Mouse (Mus musculus): Measurements from ENCODE around the gene Ncf1. TPM values are rescaled to one million over a fixed set of nuclear protein-coding genes. Genes with fewer than 3 reads are reported as not detected.

The Ncf1 gene
- polyA plus RNA-seq, 1 experiment from 2014 or later: 2.1 TPM

DNA sequence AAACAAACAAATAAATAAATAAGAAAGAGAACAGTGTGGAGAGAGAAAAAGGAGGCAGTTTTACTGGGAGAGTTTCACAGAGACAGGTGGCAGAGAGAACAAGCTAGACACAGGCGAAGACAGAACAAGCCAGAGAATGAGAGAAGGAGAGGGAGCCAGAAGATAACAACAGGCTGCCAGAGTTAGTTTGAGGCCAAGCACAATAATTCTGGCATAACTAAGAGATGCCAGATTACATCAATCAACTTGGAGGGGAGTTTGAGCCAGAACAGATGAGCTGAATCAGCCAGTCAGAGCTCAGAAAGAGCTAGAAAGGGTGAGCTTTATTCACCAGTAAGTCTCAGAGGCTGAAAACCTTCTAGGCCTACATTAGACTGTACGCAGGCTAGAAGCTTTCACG is 21.2 kb upstream of the Ncf1 start:
- Histone ChIP-seq H3K4me2 (replicated peaks; ENCODE audit: low read depth) (no peak overlapping the region), H3K36me3 (ENCODE audit: control insufficient read depth, insufficient read depth) (peaks cover 97% of the 10 kb centered on the region), H3K4me1 (replicated peaks; ENCODE audit: control insufficient read depth, insufficient read depth, low read length) (no peaks in the 10 kb centered on the region), H3K4me3 (ENCODE audit: low read depth, low read length) (no peak overlapping the region), H3K9me3 (ENCODE audit: control insufficient read depth) (no peaks in the 10 kb centered on the region), H3K27me3 (replicated peaks; ENCODE audit: control insufficient read depth, insufficient read depth, low read length) (no peaks in the 10 kb centered on the region), H3K27ac (ENCODE audit: low read depth, low read length) (no peak overlapping the region), H3K9ac (ENCODE audit: low read depth, low read length) (no peak overlapping the region)
- ATAC-seq: no peak
- WGBS: 87% methylated on average over 3 of the region's 3 CpGs
- no peak for TF ChIP-seq CTCF (IDR thresholded peaks at IDR 0.05; ENCODE audit: low read depth)

DNA sequence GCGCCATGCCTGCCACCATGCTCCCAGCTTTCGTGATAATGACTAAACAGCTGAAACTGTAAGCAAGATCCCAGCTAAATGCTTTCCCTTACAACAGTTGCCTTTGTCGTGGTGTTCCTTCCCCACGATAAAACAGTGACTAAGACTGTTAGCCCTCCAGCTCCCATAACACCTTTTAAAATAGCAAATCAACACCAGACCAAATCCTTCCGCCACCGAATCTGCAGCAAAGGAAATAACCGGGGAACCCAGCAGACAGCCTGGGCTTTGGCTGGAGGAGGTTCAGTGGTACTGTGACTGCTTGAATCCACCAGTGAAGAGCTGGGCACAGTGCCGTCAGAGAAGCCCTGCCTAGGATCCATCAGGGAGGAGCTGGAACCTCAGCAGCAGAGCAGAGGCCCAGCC is 19.8 kb upstream of the Ncf1 start:
- WGBS: 91% methylated on average over 8 of the region's 8 CpGs
- ATAC-seq: no peak

DNA sequence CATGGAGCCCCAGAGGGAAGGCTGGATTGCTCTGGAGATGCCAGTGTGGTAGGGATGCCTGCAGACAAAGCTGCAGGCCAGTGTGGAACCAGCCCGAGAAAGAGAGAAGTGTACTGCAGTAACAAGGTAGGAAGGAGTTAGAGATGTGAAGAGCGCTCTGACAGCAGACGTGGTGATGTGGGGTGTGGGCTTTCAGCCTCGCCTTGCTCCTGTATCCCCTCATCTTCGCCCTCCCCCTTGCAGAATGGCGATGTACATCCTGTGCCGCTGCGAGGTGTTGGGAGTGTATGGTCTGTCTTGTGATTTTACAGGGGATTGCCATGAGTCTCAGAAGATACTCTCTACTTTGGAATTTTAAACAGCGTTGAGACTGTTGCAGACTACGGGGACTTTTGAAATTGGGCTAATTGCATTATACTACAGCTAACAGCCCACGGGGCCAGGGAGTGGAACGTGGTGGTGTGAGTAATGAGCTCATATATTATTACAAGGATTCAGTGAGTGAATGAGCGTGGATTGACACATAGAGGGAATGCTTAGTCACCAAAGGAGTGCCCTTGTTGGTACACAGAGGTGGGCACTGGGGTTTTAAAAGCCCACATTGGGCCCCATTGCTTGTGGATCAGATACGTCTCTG is 19.3 kb upstream of the Ncf1 start:
- Histone ChIP-seq H3K4me3 (ENCODE audit: low read depth, low read length) (no peak overlapping the region), H3K27me3 (replicated peaks; ENCODE audit: control insufficient read depth, insufficient read depth, low read length) (no peaks in the 10 kb centered on the region), H3K4me2 (replicated peaks; ENCODE audit: low read depth) (no peak overlapping the region), H3K36me3 (ENCODE audit: control insufficient read depth, insufficient read depth) (peaks cover 98% of the 10 kb centered on the region), H3K4me1 (replicated peaks; ENCODE audit: control insufficient read depth, insufficient read depth, low read length) (no peaks in the 10 kb centered on the region), H3K27ac (ENCODE audit: low read depth, low read length) (peak overlapping the region; percentile 31; the same call in 1 of the 2 replicates), H3K9ac (ENCODE audit: low read depth, low read length) (no peak overlapping the region), H3K9me3 (ENCODE audit: control insufficient read depth) (no peaks in the 10 kb centered on the region)
- TF ChIP-seq CTCF (IDR thresholded peaks at IDR 0.05; ENCODE audit: low read depth): no peak
- no peak for ATAC-seq
- 93% methylated on average over 14 of the region's 14 CpGs for WGBS

More for the DNA sequence above, 19.8 kb upstream of the Ncf1 start:
- peaks cover 97% of the 10 kb centered on the region for H3K36me3 ChIP-seq (ENCODE audit: control insufficient read depth, insufficient read depth)
- no peaks in the 10 kb centered on the region for H3K27me3 ChIP-seq (replicated peaks; ENCODE audit: control insufficient read depth, insufficient read depth, low read length)
- H3K4me1 ChIP-seq (replicated peaks; ENCODE audit: control insufficient read depth, insufficient read depth, low read length): no peaks in the 10 kb centered on the region
- H3K9ac ChIP-seq (ENCODE audit: low read depth, low read length): no peak overlapping the region
- H3K4me2 ChIP-seq (replicated peaks; ENCODE audit: low read depth): no peak overlapping the region
- no peak overlapping the region for H3K4me3 ChIP-seq (ENCODE audit: low read depth, low read length)
- peak overlapping the region; percentile 31; the same call in 1 of the 2 replicates for H3K27ac ChIP-seq (ENCODE audit: low read depth, low read length)
- H3K9me3 ChIP-seq (ENCODE audit: control insufficient read depth): no peaks in the 10 kb centered on the region
- no peak for TF ChIP-seq CTCF (IDR thresholded peaks at IDR 0.05; ENCODE audit: low read depth)

DNA sequence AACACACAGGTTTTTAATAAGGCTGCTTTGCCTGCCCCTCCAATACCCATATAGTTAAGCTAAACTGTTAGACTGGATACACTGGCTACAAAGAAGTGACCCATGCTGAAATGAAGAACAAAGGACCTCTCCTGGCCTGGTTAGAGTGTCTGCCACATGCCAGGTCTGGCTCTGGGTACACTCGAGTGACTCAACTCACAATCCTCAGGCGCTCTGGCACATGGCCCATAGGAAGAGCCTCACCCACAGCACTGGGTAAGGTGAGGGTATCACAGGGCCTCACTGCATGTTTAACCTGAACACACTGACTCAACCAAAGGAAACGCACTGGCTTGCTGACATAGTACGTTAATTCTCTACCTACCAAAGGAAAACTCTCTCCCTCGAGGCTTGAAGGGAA is 16.7 kb upstream of the Ncf1 start:
- peaks cover 98% of the 10 kb centered on the region for H3K36me3 ChIP-seq (ENCODE audit: control insufficient read depth, insufficient read depth)
- H3K4me3 ChIP-seq (ENCODE audit: low read depth, low read length): no peak overlapping the region
- no peaks in the 10 kb centered on the region for H3K9me3 ChIP-seq (ENCODE audit: control insufficient read depth)
- no peak for ATAC-seq
- H3K9ac ChIP-seq (ENCODE audit: low read depth, low read length): no peak overlapping the region
- no peaks in the 10 kb centered on the region for H3K4me1 ChIP-seq (replicated peaks; ENCODE audit: control insufficient read depth, insufficient read depth, low read length)
- H3K27ac ChIP-seq (ENCODE audit: low read depth, low read length): no peak overlapping the region
- WGBS: 91% methylated on average over 5 of the region's 5 CpGs
- no peak for TF ChIP-seq CTCF (IDR thresholded peaks at IDR 0.05; ENCODE audit: low read depth)
- no peak overlapping the region for H3K4me2 ChIP-seq (replicated peaks; ENCODE audit: low read depth)
- no peaks in the 10 kb centered on the region for H3K27me3 ChIP-seq (replicated peaks; ENCODE audit: control insufficient read depth, insufficient read depth, low read length)

DNA sequence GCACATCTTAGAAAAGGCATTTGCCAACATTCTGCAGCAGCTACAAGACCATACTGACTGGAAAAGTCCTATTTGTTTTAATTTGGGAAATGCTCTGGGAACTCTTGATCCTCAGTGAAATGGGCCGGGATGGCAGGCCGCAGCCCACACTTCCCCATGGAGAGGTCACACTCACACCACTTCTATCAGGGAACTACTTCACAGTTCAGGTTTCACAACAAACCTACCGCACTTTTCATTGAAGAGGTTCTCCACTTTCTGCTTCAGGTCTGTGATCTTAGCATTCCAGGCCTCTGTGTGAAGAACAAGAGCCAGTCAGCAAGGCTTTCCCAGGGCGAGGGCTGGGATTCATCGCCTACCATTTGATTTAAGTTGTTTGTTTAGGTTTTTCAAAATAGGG is 15.5 kb upstream of the Ncf1 start:
- Histone ChIP-seq H3K4me2 (replicated peaks; ENCODE audit: low read depth) (no peak overlapping the region), H3K27me3 (replicated peaks; ENCODE audit: control insufficient read depth, insufficient read depth, low read length) (no peaks in the 10 kb centered on the region), H3K27ac (ENCODE audit: low read depth, low read length) (no peak overlapping the region), H3K36me3 (ENCODE audit: control insufficient read depth, insufficient read depth) (peaks cover 99% of the 10 kb centered on the region), H3K9me3 (ENCODE audit: control insufficient read depth) (no peaks in the 10 kb centered on the region), H3K4me3 (ENCODE audit: low read depth, low read length) (no peak overlapping the region), H3K4me1 (replicated peaks; ENCODE audit: control insufficient read depth, insufficient read depth, low read length) (no peaks in the 10 kb centered on the region), H3K9ac (ENCODE audit: low read depth, low read length) (no peak overlapping the region)
- no peak for TF ChIP-seq CTCF (IDR thresholded peaks at IDR 0.05; ENCODE audit: low read depth)
- 95% methylated on average over 5 of the region's 5 CpGs for WGBS
- no peak for ATAC-seq

DNA sequence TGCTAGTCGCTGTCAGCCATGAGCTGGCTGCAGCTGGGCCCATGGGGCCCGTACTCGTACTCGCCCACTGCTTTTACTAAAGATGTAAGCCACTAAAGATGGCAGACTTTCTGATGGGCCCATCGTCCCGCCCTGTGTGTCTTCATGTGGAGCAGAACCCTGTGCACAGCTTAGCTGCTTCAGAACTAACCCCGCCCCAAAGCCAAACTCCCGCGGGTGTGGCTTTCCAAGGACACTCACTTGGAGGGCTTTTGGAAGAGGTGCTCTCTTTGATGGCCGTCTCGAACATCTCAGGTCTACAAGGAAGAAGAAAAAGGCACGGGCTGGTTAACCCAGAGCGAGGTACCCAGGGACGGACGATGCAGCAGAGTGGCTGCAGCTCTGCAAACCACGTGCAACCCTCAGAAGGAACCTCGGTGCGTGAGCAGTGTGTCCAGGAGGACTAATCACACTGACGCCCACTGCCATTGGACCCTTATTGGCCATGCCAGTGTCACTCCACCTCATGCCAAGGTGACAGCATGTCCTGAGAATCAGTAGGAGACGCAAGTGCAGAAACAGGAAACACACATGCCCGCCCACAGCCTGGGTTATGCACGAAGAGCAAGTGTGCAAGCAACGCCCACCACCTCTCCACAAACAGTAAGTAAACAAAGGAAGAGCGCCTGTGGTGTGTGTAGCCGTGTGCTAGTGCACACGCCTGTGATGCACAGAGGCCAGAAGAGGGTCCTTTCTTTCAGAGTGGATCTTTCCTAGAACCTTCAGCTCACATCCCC is 14.4 kb upstream of the Ncf1 start:
- Histone ChIP-seq H3K4me1 (replicated peaks; ENCODE audit: control insufficient read depth, insufficient read depth, low read length) (no peaks in the 10 kb centered on the region), H3K27ac (ENCODE audit: low read depth, low read length) (no peak overlapping the region), H3K4me2 (replicated peaks; ENCODE audit: low read depth) (no peak overlapping the region), H3K36me3 (ENCODE audit: control insufficient read depth, insufficient read depth) (peaks cover 99% of the 10 kb centered on the region), H3K9me3 (ENCODE audit: control insufficient read depth) (no peaks in the 10 kb centered on the region), H3K4me3 (ENCODE audit: low read depth, low read length) (no peak overlapping the region), H3K27me3 (replicated peaks; ENCODE audit: control insufficient read depth, insufficient read depth, low read length) (no peaks in the 10 kb centered on the region), H3K9ac (ENCODE audit: low read depth, low read length) (no peak overlapping the region)
- WGBS: 80% methylated on average over 26 of the region's 26 CpGs
- no peak for TF ChIP-seq CTCF (IDR thresholded peaks at IDR 0.05; ENCODE audit: low read depth)
- no peak for ATAC-seq

Data from intestine, postnatal 0 days (tissue).